Mouse (Mus musculus): ENCODE results near the gene Zg16. TPM values are rescaled to one million over a fixed set of nuclear protein-coding genes. Genes with fewer than 3 reads are reported as not detected.

The Zg16 gene
- polyA plus RNA-seq, 1 experiment from 2014 or later: not detected

DNA sequence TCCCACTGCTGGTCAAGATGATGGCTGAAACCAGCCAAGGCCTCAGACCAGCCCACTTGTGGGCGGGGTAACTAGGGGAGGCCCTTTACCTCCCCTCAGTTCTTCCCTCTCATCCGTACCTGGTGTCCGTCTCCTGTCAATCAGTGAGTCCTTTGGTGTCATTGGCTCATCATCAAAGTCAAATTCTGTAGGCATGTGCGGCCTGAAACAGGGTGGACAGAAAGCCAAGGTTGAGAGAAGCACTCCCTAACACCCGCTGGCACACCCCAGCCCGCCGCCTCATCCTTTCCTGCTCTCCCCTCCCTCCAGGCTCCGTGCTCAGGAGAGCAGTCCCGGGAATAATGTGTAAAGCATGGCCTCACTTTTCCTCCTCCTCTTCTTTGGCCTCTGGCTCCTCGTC lies 71.0 kb downstream of the Zg16 start:
- Histone ChIP-seq H3K4me1 (peaks cover 59% of the 10 kb centered on the region), H3K4me3 (peak overlapping the region; percentile 80), H3K27ac (peak overlapping the region; percentile 96), H3K4me2 (replicated peaks) (peak overlapping the region; percentile 98), H3K9me3 (no peaks in the 10 kb centered on the region), H3K27me3 (no peaks in the 10 kb centered on the region), H3K9ac (peak overlapping the region; percentile 86), H3K36me3 (peaks cover 45% of the 10 kb centered on the region)
- under 1% methylated on average over 10 of the region's 10 CpGs for WGBS
- ATAC-seq (ENCODE audit: low FRiP score, low read depth): 0 out of 2 replicates have a peak, but pooled peaks have one; percentile 8

DNA sequence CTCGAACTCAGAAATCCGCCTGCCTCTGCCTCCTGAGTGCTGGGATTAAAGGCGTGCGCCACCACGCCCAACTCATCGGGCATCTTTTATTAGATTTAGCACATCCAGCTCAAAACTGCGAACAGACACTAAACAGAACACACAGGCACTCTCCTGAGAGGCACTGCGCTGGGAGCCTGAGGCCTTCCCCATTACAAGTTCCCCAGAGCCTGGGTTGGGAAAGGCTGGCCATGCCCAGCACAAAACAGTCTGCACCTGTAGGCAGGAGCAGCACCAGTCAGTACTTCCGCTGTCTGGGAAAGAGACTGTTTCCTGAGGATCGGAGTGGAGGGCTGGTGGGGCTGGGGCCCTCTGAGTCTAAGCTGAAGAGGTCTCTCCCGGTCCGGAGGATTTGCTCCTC lies 72.1 kb downstream of the Zg16 start:
- no peaks in the 10 kb centered on the region for H3K9me3 ChIP-seq
- H3K27ac ChIP-seq: no peak overlapping the region
- 91% methylated on average over 12 of the region's 12 CpGs for WGBS
- no peak for ATAC-seq (ENCODE audit: low FRiP score, low read depth)
- H3K36me3 ChIP-seq: peaks cover 45% of the 10 kb centered on the region
- peak overlapping the region; percentile 86 for H3K9ac ChIP-seq
- peak overlapping the region; percentile 10; the same call in 1 of the 2 replicates for H3K4me3 ChIP-seq
- H3K4me2 ChIP-seq (replicated peaks): peak overlapping the region; percentile 98
- H3K27me3 ChIP-seq: no peaks in the 10 kb centered on the region
- H3K4me1 ChIP-seq: peaks cover 48% of the 10 kb centered on the region

- H3K27ac ChIP-seq: no peak within 1 kb of the TSS
- peaks cover 45% of the 10 kb centered on the region for H3K36me3 ChIP-seq
- H3K9ac ChIP-seq: peak within 1 kb of the TSS; percentile 86
- no peaks in the 10 kb centered on the region for H3K9me3 ChIP-seq
- peak within 1 kb of the TSS; percentile 80 for H3K4me3 ChIP-seq
- no peaks in the 10 kb centered on the region for H3K27me3 ChIP-seq
- H3K4me2 ChIP-seq (replicated peaks): peak within 1 kb of the TSS; percentile 98
- peaks cover 42% of the 10 kb centered on the region for H3K4me1 ChIP-seq
- 47% methylated on average over 11 of the region's 11 CpGs for WGBS
- no peak for ATAC-seq (ENCODE audit: low FRiP score, low read depth)
Observed at GRCm38 (mm10) chr7:127014320-127014719, 72.8 kb downstream of the Zg16 start, which contains the start of gene Mvp. Gene Mvp (minus strand): TSS chr7:127014621.

DNA sequence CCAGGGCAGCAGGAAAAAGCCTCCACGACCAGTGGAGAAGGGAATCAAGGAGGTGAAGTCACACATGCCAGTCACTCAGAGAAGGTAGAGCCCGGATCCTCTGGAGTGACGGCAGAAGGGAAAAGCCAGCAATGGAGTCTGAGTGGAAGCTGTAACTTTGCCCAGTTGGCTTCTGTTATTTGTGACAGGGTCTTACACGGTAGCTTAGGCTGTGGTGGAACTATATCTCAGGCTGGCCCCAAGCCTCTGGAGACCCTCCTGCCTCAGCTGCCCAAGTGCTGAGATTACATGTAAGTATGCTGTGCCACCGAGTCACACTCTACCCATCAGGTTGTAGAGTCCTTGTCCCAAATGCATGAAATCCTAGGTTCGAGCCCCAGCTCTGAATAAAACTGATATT lies 73.7 kb downstream of the Zg16 start:
- ATAC-seq (ENCODE audit: low FRiP score, low read depth): no peak

DNA sequence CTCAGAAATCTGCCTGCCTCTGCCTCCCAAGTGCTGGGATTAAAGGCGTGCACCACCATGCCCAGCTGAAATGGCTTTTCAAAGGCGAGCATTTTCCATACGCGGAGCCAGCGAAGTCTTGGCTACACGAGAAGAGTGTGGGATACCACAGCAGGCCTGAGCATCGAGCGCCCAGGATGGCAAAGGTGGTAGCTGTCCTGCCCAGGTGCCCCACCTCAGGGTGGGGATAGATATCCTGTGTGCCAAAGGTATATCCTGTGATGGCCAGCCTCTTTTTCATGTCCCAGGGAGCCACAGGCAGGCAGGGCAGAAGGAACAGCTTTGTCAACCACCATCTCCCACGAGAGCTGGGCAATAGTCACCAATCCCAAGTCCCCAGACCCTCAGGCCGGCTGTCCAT lies 74.3 kb downstream of the Zg16 start:
- Histone ChIP-seq H3K4me1 (peaks cover 27% of the 10 kb centered on the region), H3K4me3 (no peak overlapping the region), H3K36me3 (peaks cover 45% of the 10 kb centered on the region), H3K27ac (no peak overlapping the region), H3K27me3 (no peaks in the 10 kb centered on the region), H3K4me2 (replicated peaks) (no peak overlapping the region), H3K9ac (0 out of 2 replicates have a peak overlapping the region, but pooled peaks have one; percentile 13), H3K9me3 (no peaks in the 10 kb centered on the region)
- 96% methylated on average over 10 of the region's 10 CpGs for WGBS
- no peak for ATAC-seq (ENCODE audit: low FRiP score, low read depth)

More for the DNA sequence above, 73.7 kb downstream of the Zg16 start:
- Histone ChIP-seq H3K4me2 (replicated peaks) (no peak overlapping the region), H3K27me3 (no peaks in the 10 kb centered on the region), H3K9ac (0 out of 2 replicates have a peak overlapping the region, but pooled peaks have one; percentile 2), H3K36me3 (peaks cover 45% of the 10 kb centered on the region), H3K4me3 (no peak overlapping the region), H3K4me1 (peaks cover 32% of the 10 kb centered on the region), H3K27ac (no peak overlapping the region), H3K9me3 (no peaks in the 10 kb centered on the region)
- WGBS: 92% methylated on average over 6 of the region's 6 CpGs

- ATAC-seq (ENCODE audit: low FRiP score, low read depth): no peak
- Histone ChIP-seq H3K9me3 (no peaks in the 10 kb centered on the region), H3K27ac (no peak overlapping the region), H3K4me3 (no peak overlapping the region), H3K9ac (no peak overlapping the region), H3K4me2 (replicated peaks) (no peak overlapping the region), H3K36me3 (peaks cover 45% of the 10 kb centered on the region), H3K27me3 (no peaks in the 10 kb centered on the region), H3K4me1 (peaks cover 23% of the 10 kb centered on the region)
- 88% methylated on average over 6 of the region's 6 CpGs for WGBS
Observed at GRCm38 (mm10) chr7:127012374-127012773, 74.8 kb downstream of the Zg16 start.

DNA sequence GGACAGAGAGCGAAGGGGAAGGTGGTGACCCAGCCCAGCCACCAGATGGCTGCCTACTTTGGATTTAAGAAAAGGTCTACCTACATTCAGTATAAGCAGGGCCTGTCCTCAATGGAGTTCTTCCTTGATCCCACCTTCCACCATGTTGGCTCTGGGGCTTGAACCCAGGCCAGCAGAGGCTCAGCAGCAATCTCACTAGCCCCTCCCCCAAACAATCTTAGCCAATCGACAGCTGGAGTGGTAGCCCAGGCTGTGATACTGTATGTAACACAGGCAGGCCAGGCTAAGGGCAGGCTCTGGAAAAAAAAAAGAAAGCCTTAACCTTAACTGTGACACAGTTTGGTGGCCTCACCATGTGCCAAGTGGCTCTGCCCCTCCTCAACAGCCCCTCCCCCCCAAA lies 75.4 kb downstream of the Zg16 start:
- no peak for ATAC-seq (ENCODE audit: low FRiP score, low read depth)

DNA sequence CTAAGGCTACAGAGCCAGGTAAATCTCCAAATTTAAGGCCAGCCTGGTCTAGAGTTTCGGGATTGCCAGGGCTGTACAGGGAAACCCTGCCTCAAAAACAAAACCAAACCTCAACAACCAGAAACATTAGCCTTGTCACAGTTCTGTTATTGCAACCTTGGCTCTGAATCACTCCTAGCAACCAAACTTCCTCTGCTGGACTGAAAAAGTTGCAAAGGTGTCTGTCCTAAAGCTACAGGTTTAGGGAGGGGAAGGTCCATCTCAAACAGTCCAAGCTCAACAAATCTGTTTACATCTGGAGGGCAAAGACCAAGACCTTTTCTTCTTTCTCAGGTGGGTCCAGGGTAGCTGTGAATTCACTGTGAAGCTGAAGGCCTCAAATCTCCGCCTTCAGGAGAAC lies 76.1 kb downstream of the Zg16 start:
- no peak overlapping the region for H3K4me2 ChIP-seq (replicated peaks)
- H3K27me3 ChIP-seq: no peaks in the 10 kb centered on the region
- peaks cover 24% of the 10 kb centered on the region for H3K4me1 ChIP-seq
- no peak overlapping the region for H3K9ac ChIP-seq
- H3K4me3 ChIP-seq: no peak overlapping the region
- no peak overlapping the region for H3K27ac ChIP-seq
- H3K36me3 ChIP-seq: peaks cover 45% of the 10 kb centered on the region
- ATAC-seq (ENCODE audit: low FRiP score, low read depth): no peak
- WGBS: 89% methylated on average over 2 of the region's 2 CpGs
- H3K9me3 ChIP-seq: no peaks in the 10 kb centered on the region

More for the DNA sequence above, 75.4 kb downstream of the Zg16 start:
- no peaks in the 10 kb centered on the region for H3K27me3 ChIP-seq
- no peak overlapping the region for H3K4me2 ChIP-seq (replicated peaks)
- WGBS: 81% methylated on average over 2 of the region's 2 CpGs
- peaks cover 45% of the 10 kb centered on the region for H3K36me3 ChIP-seq
- no peak overlapping the region for H3K27ac ChIP-seq
- H3K4me1 ChIP-seq: peaks cover 23% of the 10 kb centered on the region
- H3K4me3 ChIP-seq: no peak overlapping the region
- no peaks in the 10 kb centered on the region for H3K9me3 ChIP-seq
- H3K9ac ChIP-seq: no peak overlapping the region

GRCm38 (mm10) chr7:127009307-127010085 lies 77.6 kb downstream of the Zg16 start:
- no peak for ATAC-seq (ENCODE audit: low FRiP score, low read depth)
- H3K27ac ChIP-seq: no peak overlapping the region
- no peak overlapping the region for H3K4me3 ChIP-seq
- peaks cover 30% of the 10 kb centered on the region for H3K36me3 ChIP-seq
- H3K4me1 ChIP-seq: peaks cover 11% of the 10 kb centered on the region
- no peak overlapping the region for H3K4me2 ChIP-seq (replicated peaks)
- WGBS: 83% methylated on average over 17 of the region's 17 CpGs
- no peaks in the 10 kb centered on the region for H3K27me3 ChIP-seq
- no peak overlapping the region for H3K9ac ChIP-seq
- no peaks in the 10 kb centered on the region for H3K9me3 ChIP-seq

- Histone ChIP-seq H3K4me1 (peaks cover 6% of the 10 kb centered on the region; the same call in 1 of the 2 replicates), H3K27me3 (no peaks in the 10 kb centered on the region), H3K27ac (no peak overlapping the region), H3K9me3 (no peaks in the 10 kb centered on the region), H3K36me3 (peaks cover 19% of the 10 kb centered on the region), H3K4me3 (no peak overlapping the region), H3K9ac (peak overlapping the region; percentile 39; the same call in 1 of the 2 replicates), H3K4me2 (replicated peaks) (no peak overlapping the region)
- no peak for ATAC-seq (ENCODE audit: low FRiP score, low read depth)
- WGBS: 67% methylated on average over 9 of the region's 9 CpGs
Observed at GRCm38 (mm10) chr7:127008239-127009019, 78.7 kb downstream of the Zg16 start.

DNA sequence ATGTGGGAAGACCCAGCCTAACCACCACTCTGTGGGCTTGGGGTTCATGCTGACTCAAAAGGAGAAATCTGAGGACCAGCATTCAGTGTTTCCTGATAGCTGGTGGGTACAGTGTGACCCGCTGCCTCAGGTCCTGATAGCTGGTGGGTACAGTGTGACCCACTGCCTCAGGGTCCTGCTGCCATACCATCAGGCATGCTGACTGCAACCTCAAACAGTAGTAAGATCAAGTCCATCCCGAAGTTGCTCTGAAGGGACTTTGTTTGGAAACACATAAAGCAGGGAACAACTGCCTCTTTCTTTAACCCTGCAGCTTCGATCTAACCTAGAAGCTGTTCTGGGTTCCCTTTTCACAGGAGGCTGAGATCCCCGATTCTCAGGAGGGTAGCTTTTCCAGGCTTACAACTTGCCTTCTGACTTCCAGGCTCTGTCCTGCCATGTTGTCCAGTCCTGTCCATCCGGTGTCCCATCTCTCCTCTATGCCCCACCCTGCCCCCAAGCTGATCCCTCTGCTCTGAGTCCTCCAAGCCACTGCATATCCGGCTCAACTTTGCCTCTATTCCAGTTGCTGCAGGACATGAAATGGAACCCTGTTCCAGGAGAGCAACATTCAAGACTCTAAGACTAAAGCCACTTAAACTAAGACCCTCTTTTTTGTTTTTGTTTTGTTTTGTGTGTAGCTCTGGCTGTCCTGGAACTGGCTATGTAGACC lies 79.7 kb downstream of the Zg16 start:
- H3K27me3 ChIP-seq: no peaks in the 10 kb centered on the region
- H3K36me3 ChIP-seq: peaks cover 10% of the 10 kb centered on the region; the same call in 1 of the 2 replicates
- H3K4me2 ChIP-seq (replicated peaks): no peak overlapping the region
- peaks cover 6% of the 10 kb centered on the region; the same call in 1 of the 2 replicates for H3K4me1 ChIP-seq
- H3K9ac ChIP-seq: no peak overlapping the region
- no peak for ATAC-seq (ENCODE audit: low FRiP score, low read depth)
- no peak overlapping the region for H3K27ac ChIP-seq
- H3K4me3 ChIP-seq: no peak overlapping the region
- H3K9me3 ChIP-seq: no peaks in the 10 kb centered on the region
- 86% methylated on average over 6 of the region's 6 CpGs for WGBS
